Mouse (Mus musculus) left cerebral cortex, postnatal 36 days (tissue): ENCODE measurements at regions not wholly inside any gene's neighbourhood (a gene's known extent, or its start where the extent isn't known, plus 50 kb on each side); places are given as distances from the start of the nearest gene placed in this dataset.

ENCODE experiments used
- DNase-seq, 2 experiments: peaks; one replicate each; pipeline ENCODE4 v3.0.0; 2021 to 2022; ENCODE audit warnings: low spot score in 2 of 2, mixed read lengths in 1 of 2
- intact Hi-C: fragments of 180-260 bp; cut with DNase I; formaldehyde crosslinking; loops from one replicate; pipeline ENCODE4 v1.15.1; 2025

GRCm38 (mm10) chr9:41321521-41321920 lies 160.0 kb upstream of the Ubash3b start:
- intact Hi-C loops, result no loop called here
- no peak for DNase-seq

- intact Hi-C loops, result no loop called here
- no peak for DNase-seq
Observed at GRCm38 (mm10) chr9:41319066-41319465, 157.6 kb upstream of the Ubash3b start.

- DNase-seq, result no peak
- intact Hi-C loops, result no loop called here
Observed at GRCm38 (mm10) chr9:41306229-41306628, 144.7 kb upstream of the Ubash3b start.

- no peak for DNase-seq
- intact Hi-C loops, result no loop called here
Observed at GRCm38 (mm10) chr9:41303494-41303828, 142.0 kb upstream of the Ubash3b start.

- no peak for DNase-seq
- intact Hi-C loops, result no loop called here
Observed at GRCm38 (mm10) chr9:41302809-41303493, 141.5 kb upstream of the Ubash3b start.

GRCm38 (mm10) chr9:41286145-41286468 lies 124.6 kb upstream of the Ubash3b start:
- intact Hi-C loops, result no loop called here
- no peak for DNase-seq

- DNase-seq, result no peak
- intact Hi-C loops, result no loop called here
Observed at GRCm38 (mm10) chr9:41285266-41286144, 124.0 kb upstream of the Ubash3b start.

GRCm38 (mm10) chr9:41277726-41278125 lies 116.2 kb upstream of the Ubash3b start:
- intact Hi-C loops, result no loop called here
- DNase-seq, result no peak

- intact Hi-C loops, result no loop called here
- no peak for DNase-seq
Observed at GRCm38 (mm10) chr9:41273839-41274271, 112.4 kb upstream of the Ubash3b start.

GRCm38 (mm10) chr9:41273171-41273781 lies 111.8 kb upstream of the Ubash3b start:
- intact Hi-C loops, result no loop called here
- DNase-seq, result no peak

GRCm38 (mm10) chr9:41272596-41272995 lies 111.1 kb upstream of the Ubash3b start:
- intact Hi-C loops, result no loop called here
- no peak for DNase-seq

- no peak for DNase-seq
- intact Hi-C loops, result no loop called here
Observed at GRCm38 (mm10) chr9:41268112-41268511, 106.6 kb upstream of the Ubash3b start.

GRCm38 (mm10) chr9:41264485-41264884 lies 103.0 kb upstream of the Ubash3b start:
- DNase-seq, result no peak
- intact Hi-C loops, result no loop called here

GRCm38 (mm10) chr9:41257244-41257643 lies 95.7 kb upstream of the Ubash3b start:
- no peak for DNase-seq
- intact Hi-C loops, result no loop called here

- intact Hi-C loops, result no loop called here
Observed at GRCm38 (mm10) chr9:41242372-41242771, 80.9 kb upstream of the Ubash3b start.

GRCm38 (mm10) chr9:41239097-41239451 lies 77.6 kb upstream of the Ubash3b start:
- no peak for DNase-seq
- intact Hi-C loops, result loop anchor here (10.0 kb wide), 1 partner anchor 136 kb away; no protein-coding TSS in a partner anchor

More at GRCm38 (mm10) chr9:41242372-41242771, 80.9 kb upstream of the Ubash3b start:
- no peak for DNase-seq

- intact Hi-C loops, result loop anchor here (10.0 kb wide), 1 partner anchor 136 kb away; no protein-coding TSS in a partner anchor
- DNase-seq, result no peak
Observed at GRCm38 (mm10) chr9:41238395-41239096, 77.0 kb upstream of the Ubash3b start.

- intact Hi-C loops, result loop anchor here (10.0 kb wide), 1 partner anchor 138 kb away; no protein-coding TSS in a partner anchor
- no peak for DNase-seq
Observed at GRCm38 (mm10) chr9:41237265-41237664, 75.8 kb upstream of the Ubash3b start.

GRCm38 (mm10) chr9:41229225-41229582 lies 67.7 kb upstream of the Ubash3b start:
- intact Hi-C loops, result loop anchor here (5.0 kb wide), 2 partner anchors 163 to 353 kb away; no protein-coding TSS in a partner anchor
- DNase-seq, result no peak
